Mouse (Mus musculus) lung, postnatal 25 days (tissue): Measurements from ENCODE around the gene Morn2.
"Not testable (repeated sequence)": the region's sequence is repeated elsewhere in the genome, so short reads cannot be mapped to it uniquely, and the experiment has no call there.

ENCODE experiments used
- DNase-seq: peaks from one replicate; pipeline ENCODE4 v3.0.0; 2022; ENCODE audit warnings: low spot score

Gene Morn2

GRCm38 (mm10) chr17:80290074-80290657, at the start of gene Morn2, which contains the start of gene Dhx57:
Gene Morn2, plus strand, starts transcription at chr17:80290203.
Gene Dhx57, minus strand, starts transcription at chr17:80290476.
- DNase-seq = peak; percentile 97

- no peak for DNase-seq
Observed at GRCm38 (mm10) chr17:80241594-80241993, 48.4 kb upstream of the Morn2 start.

DNA sequence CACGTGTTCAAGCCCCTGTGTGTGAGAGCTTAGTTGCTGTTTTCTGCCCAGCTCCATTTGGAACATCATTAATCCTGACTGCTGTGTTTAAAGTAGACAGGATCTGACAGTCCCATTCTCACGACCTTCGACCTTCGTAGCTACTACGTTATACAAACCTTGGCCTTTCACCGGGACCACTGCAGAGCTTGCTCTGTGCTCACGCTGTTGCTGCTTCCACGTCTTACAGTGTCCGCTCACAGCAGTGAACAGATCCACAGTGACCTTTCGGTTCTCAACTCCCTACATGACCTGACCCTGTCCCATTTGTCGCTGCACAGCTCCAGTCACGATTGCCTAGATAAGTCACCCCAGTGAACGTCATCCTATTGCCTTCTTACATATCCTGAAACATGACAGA, 46.9 kb upstream of the Morn2 start:
- no peak for DNase-seq

DNA sequence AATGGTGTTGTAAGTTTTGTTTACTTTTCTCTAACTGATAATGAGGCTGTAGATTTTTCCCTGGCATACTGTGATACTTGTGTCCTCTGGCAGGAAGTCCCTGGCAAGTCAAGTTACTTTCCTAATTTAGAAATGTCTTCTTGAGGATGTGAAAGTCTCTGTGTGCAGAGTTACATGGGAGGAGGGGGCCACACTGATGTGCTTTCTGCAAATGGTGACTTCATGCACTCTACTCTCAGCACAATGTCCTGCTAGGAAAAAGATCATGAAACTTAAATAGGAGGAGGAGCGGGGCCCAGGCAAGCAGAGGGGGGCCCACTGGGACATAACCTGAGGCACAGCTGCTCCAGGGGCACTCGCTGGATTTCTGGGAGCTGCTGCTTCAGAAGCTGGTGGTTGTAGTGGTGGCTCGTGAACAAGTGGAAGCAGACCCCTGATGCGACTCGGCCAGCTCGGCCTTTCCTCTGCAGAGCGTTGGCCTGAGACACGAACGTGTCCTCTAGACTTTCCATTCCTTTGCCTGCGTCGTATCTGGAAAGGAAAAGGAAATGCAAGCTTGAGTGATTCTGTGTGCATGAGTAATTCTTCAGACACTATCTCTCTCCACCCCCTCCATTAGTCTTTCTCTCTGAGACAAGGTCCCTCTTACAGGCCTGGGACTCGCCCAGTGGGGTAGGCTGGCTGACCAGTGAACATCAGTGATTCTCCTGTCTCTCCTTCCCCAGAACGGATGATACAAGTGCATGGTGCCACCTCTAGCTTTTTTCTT, 37.1 kb upstream of the Morn2 start:
- peak; percentile 46 for DNase-seq

DNA sequence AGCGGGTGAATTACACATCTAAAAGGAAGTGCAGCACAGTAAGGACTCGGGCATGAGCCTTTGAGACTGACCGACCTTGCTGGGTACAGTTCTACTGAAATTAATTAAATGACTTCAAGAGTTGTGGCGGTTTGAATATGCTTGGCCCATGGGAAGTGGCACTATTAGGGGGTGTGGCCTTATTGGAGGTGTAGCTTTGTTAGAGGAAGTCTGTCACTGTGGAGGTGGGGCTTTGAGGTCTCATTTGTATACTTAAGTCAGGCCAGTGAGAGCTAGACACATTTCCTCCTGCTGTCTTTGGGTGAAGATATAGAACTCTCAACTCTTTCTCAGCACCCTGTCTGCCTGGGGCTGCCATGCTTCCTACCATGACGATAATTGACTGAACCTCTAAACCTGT, 35.6 kb upstream of the Morn2 start:
- DNase-seq = no peak

GRCm38 (mm10) chr17:80255208-80255607, 34.8 kb upstream of the Morn2 start:
- DNase-seq = peak; percentile 82

DNA sequence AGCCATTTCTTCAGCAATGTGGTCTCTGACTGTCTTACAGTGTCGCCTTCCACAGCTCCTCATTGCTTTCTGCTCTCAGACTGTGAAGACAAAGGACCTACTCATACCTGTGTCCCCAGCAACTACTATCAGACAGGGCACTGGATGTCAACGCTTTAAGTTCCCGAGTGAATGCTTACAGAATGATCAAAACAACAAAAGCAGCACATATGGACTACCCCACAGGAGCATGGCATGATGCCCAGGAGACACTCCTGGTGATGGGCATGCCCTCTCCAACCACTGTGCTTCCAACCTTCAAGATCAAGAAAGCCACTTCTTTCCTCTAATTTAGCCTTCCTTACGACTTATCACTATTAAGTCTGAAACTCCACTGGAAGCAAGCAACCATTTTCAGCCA, 22.9 kb upstream of the Morn2 start:
- no peak for DNase-seq

DNA sequence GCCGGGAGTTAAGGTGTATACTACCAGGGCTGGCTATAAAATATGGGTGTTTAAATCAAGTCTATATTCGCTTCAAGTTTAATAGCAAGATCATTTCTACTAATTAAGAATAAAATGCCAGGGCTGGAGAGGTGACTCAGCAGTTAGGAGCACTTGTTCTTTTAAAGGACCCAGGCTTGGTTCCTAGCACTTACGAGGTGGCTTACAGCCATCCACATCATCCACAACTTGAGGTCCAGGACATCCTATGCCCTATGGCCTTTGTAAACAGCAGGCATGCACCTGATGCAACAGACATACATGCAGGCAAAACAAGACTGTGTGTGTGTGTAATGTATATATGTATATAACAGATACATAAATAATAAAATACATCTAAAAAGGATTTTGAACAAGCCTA, 21.9 kb upstream of the Morn2 start:
- no peak for DNase-seq

- not testable (repeated sequence) for DNase-seq
Observed at GRCm38 (mm10) chr17:80270622-80271021, 19.4 kb upstream of the Morn2 start.

DNA sequence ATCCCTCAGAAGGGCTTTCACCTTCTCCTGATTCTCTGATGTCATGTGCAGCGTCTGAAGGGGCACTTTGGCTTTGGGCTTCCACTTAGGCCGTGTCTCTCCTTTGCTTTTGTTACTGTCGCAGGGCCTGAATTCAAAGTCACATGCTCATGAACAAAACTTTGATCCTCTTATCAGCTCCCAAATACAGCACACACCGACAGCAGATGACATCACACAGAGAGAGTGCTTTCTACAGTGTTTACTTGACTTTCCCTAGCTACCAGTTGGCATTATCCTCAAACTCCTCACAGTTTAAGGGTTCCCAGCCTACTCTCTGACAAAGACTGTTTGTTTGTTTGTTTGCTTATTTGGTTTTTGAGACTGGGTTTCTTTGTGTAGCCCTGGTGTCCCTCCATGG, 11.7 kb upstream of the Morn2 start:
- peak; percentile 30 for DNase-seq

DNA sequence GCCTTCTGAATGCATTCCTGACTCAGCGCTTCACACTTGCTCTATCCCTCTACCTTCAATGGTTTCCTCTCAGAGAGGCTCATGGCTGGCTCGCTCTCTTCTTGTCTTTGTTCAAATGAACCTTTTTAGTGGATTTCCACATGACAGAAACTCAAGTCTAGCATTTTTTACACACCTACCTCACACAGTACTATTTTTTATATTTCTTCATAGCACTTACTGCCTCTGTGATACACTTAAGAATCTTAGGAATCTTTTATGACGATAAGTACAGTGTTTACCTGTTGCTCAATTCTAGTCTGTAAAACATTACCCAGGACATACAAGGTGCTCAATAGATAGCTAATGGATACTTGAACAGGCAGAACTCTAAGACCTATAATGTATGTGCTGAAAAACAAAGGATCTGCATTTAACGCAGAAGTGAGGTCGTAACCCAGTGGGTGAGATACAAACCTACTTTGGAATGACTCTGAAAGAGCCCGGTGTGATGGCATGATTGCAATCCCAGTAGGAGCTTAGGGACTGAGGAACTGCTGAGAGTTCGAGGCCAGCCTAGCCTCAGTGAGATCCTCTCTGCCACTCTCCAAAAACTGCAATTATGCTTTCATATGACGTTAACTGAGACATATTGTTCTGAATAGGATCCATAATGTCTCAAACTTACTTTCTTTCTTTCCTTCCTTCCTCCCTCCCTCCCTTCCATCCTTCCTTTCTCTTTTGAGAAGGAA, 10.5 kb upstream of the Morn2 start:
- peak; percentile 23 for DNase-seq

- DNase-seq = no peak
Observed at GRCm38 (mm10) chr17:80284446-80284845, 5.6 kb upstream of the Morn2 start.

- DNase-seq = no peak
Observed at GRCm38 (mm10) chr17:80288012-80288411, 2.0 kb upstream of the Morn2 start.

DNA sequence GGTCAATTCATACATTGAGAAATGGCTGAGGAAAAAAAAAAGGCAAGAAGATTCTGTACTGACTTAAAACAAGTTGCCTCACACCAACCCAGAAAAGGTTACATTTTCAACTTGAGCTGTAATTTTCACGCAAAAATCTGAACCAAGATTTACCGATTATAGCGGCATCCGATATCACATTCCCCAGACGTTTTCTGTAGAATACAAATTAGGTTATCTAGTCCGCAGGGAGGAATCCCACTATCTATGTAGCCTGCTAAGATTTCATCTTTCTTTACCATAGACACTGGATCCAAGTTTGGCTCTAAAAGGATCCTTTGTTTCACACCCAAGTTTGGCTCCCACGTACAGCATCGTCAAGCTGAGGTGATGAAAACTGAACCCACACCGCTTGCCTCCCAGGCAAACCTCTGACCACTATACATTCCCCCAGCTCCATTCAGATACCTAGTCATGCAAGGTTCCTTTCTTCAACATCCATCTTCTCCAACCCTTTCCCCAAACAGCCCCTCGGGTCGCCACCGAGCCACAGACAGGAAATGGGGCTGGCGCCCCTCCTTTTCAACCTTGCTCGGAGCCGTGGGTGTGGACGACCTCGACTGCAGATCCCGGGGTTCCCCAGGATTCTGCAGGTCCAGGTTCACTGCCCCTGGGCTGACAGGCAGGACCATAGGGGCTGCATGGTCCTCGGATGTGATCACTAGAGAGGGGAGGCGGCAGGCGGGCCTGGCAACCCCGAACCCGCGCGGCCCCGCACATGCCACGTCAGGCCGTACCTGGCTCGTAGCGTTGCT, 526 bp upstream of the Morn2 start:
- no peak for DNase-seq

DNA sequence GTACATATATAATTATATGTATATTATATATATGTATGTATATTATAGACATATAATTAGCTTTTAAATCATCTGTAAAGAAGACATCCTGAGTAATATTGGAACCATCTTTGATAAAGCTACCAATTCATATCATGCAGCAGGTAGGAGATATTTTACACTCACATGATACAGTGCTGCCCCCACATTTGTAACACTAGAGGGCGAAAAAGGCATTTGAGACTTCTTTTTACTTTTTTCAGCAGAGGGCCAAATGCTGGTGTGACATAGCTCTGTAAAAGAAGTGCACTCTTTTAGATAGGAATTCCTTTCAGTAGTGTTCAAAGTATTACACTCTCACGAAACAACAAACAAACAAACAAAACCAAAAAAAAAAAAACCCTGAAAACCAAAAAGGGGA, 1.1 kb downstream of the Morn2 start:
- peak; percentile 68 for DNase-seq

- no peak for DNase-seq
Observed at GRCm38 (mm10) chr17:80295258-80295657, 5.3 kb downstream of the Morn2 start.

- no peak for DNase-seq
Observed at GRCm38 (mm10) chr17:80298844-80299243, 8.8 kb downstream of the Morn2 start.

- DNase-seq = no peak
Observed at GRCm38 (mm10) chr17:80307251-80307650, 17.2 kb downstream of the Morn2 start, which contains the start of gene Arhgef33. Gene Arhgef33, plus strand, starts transcription at chr17:80307407.

- DNase-seq = no peak
Observed at GRCm38 (mm10) chr17:80311761-80312160, 21.8 kb downstream of the Morn2 start.

DNA sequence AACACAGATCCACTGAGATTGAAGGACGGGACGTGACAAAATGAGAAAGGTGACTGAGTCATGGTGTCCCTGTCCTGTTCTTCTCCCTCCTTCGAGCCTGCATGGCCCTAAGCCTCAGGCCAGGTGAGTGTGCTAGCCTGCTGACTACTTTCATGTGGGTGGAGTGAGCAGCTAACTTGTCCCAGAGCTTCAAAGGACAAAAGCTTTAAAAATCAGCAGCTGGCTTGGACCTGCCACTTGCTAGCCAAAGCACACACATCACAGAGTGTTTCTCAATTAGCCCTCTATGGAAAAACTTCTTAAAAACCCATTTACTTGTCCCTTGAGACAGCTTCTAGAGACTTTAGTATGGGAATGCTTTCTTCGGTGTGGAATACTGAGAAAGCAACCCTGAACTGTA, 22.4 kb downstream of the Morn2 start:
- DNase-seq = no peak

- no peak for DNase-seq
Observed at GRCm38 (mm10) chr17:80322228-80322627, 32.2 kb downstream of the Morn2 start.

DNA sequence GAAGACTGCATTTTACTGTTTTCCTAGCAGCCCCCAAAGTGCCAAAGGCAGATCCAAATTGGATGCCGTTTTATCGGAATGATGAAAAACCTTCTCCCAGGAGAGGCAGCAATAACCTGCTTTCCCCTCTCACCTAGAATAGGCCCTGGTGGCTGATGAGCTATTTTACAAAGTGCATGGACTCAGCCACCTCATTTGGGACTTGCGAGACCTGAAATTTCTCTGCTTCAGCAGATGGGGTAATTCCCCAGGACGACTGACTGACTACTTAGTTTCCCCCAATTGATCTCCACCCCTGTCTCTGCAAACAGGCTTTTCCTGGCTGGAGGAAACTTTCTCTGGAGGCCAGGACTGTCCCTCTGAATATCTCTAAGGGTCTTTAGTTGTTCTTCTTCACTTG, 33.0 kb downstream of the Morn2 start:
- DNase-seq = no peak
